Mouse (Mus musculus) hindbrain, embryonic 12.5 days (tissue): ENCODE measurements around the gene AA467197. TPM values are rescaled to one million over a fixed set of nuclear protein-coding genes. Genes with fewer than 3 reads are reported as not detected.

Experiments used
- ATAC-seq: fragments of 200-750 bp; cut with Nextera tagmentation; 2 replicates; pipeline ENCODE4 v1.8.0; 2017; ENCODE audit warnings: moderate TSS enrichment; ENCODE audit not compliant: low FRiP score
- H3K27ac ChIP-seq: fragments of 300-500 bp; sonication (generic); 2 replicates; pipeline ENCODE4 v1.5.1; 2016; ENCODE audit warnings: mild to moderate bottlenecking
- H3K27me3 ChIP-seq: fragments of 300-500 bp; sonication (generic); 2 replicates; pipeline ENCODE4 v1.6.1; 2016; ENCODE audit warnings: mild to moderate bottlenecking
- H3K36me3 ChIP-seq: fragments of 300-500 bp; sonication (generic); 2 replicates; pipeline ENCODE4 v1.6.1; 2016; ENCODE audit warnings: mild to moderate bottlenecking
- H3K4me1 ChIP-seq: fragments of 300-500 bp; sonication (generic); 2 replicates; pipeline ENCODE4 v1.6.1; 2016
- H3K4me2 ChIP-seq: fragments of 300-500 bp; sonication (generic); replicated peaks from 2 replicates; pipeline ENCODE4 v1.6.1; 2016; ENCODE audit warnings: mild to moderate bottlenecking
- H3K4me3 ChIP-seq: fragments of 300-500 bp; sonication (generic); 2 replicates; pipeline ENCODE4 v1.5.1; 2016; ENCODE audit warnings: mild to moderate bottlenecking
- H3K9ac ChIP-seq: fragments of 300-500 bp; sonication (generic); 2 replicates; pipeline ENCODE4 v1.6.1; 2016; ENCODE audit warnings: mild to moderate bottlenecking, moderate library complexity
- H3K9me3 ChIP-seq: fragments of 300-500 bp; sonication (generic); replicated peaks from 2 replicates; pipeline ENCODE4 v1.6.1; 2016; ENCODE audit warnings: mild to moderate bottlenecking
- WGBS: fragments of 180-500 bp; shearing (Covaris S2); methylation state at CpG from one replicate; pipeline ENCODE4 v1.1.7; 2016; 5-methylcytosine and 5-hydroxymethylcytosine counted together
- polyA plus RNA-seq: library from polyadenylated mRNA; unstranded; fragments of >200 nt; fragmentation: Nextera tagmentation; extraction: Ambion mirVana; gene quantifications from 2 replicates; pipeline ENCODE4 v1.2.1, GENCODE M21; 2016

AA467197 gene
- polyA plus RNA-seq, result 0.34 and 0.84 TPM in 2 replicates

DNA sequence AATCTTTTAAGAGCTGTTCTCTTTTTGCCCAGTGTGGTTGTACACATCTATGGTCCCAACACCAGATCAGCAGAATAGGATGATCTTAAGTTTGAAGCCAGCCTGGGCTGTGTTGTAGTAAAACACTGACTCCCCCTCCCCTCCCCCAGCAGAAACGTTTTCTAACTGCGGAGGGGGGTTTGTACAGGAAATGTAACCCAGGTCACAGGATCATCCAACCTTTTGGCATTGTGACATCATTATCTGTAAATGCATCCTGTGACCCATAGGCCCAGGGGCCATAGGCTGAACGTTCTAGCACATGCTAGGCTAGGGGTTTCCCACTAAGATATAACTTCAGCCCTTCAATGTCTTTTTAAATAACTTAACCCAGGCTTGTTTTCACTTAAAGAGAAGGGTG, at the start of gene AA467197:
Gene AA467197, plus strand, starts transcription at position 301 of the 400 bp plus-strand sequence.
- 66% methylated on average over 3 of the region's 3 CpGs for WGBS
- Histone ChIP-seq H3K27ac (no peak within 1 kb of the TSS), H3K4me1 (peaks cover 9% of the 10 kb centered on the region), H3K4me3 (peak within 1 kb of the TSS; percentile 34), H3K9me3 (no peaks in the 10 kb centered on the region), H3K9ac (0 out of 2 replicates have a peak within 1 kb of the TSS, but pooled peaks have one; percentile 33), H3K4me2 (peak within 1 kb of the TSS; percentile 61), H3K36me3 (peaks cover 16% of the 10 kb centered on the region), H3K27me3 (peaks cover 4% of the 10 kb centered on the region)
- ATAC-seq, result no peak

GRCm38 (mm10) chr2:122587861-122588519, 48.8 kb upstream of the AA467197 start:
- Histone ChIP-seq H3K36me3 (no peaks in the 10 kb centered on the region), H3K4me2 (no peak overlapping the region), H3K9ac (no peak overlapping the region), H3K4me3 (no peak overlapping the region), H3K9me3 (no peaks in the 10 kb centered on the region), H3K27me3 (no peaks in the 10 kb centered on the region), H3K27ac (no peak overlapping the region), H3K4me1 (no peaks in the 10 kb centered on the region)
- no peak for ATAC-seq
- 82% methylated on average over 8 of the region's 8 CpGs for WGBS

- Histone ChIP-seq H3K27ac (no peak overlapping the region), H3K4me3 (no peak overlapping the region), H3K9ac (no peak overlapping the region), H3K27me3 (no peaks in the 10 kb centered on the region), H3K36me3 (no peaks in the 10 kb centered on the region), H3K4me1 (no peaks in the 10 kb centered on the region), H3K4me2 (no peak overlapping the region), H3K9me3 (no peaks in the 10 kb centered on the region)
- ATAC-seq, result no peak
- 83% methylated on average over 1 of the region's 1 CpGs for WGBS
Observed at GRCm38 (mm10) chr2:122590351-122590750, 46.4 kb upstream of the AA467197 start.

- H3K36me3 ChIP-seq, result no peaks in the 10 kb centered on the region
- H3K4me2 ChIP-seq, result no peak overlapping the region
- no peak for ATAC-seq
- no peak overlapping the region for H3K4me3 ChIP-seq
- H3K9ac ChIP-seq, result no peak overlapping the region
- 72% methylated on average over 2 of the region's 2 CpGs for WGBS
- no peaks in the 10 kb centered on the region for H3K9me3 ChIP-seq
- H3K27ac ChIP-seq, result no peak overlapping the region
- no peaks in the 10 kb centered on the region for H3K27me3 ChIP-seq
- no peaks in the 10 kb centered on the region for H3K4me1 ChIP-seq
Observed at GRCm38 (mm10) chr2:122591213-122591612, 45.6 kb upstream of the AA467197 start.

GRCm38 (mm10) chr2:122595461-122595860, 41.3 kb upstream of the AA467197 start:
- ATAC-seq, result no peak
- 94% methylated on average over 16 of the region's 16 CpGs for WGBS
- Histone ChIP-seq H3K27ac (no peak overlapping the region), H3K9me3 (no peaks in the 10 kb centered on the region), H3K9ac (no peak overlapping the region), H3K27me3 (no peaks in the 10 kb centered on the region), H3K36me3 (no peaks in the 10 kb centered on the region), H3K4me3 (no peak overlapping the region), H3K4me1 (no peaks in the 10 kb centered on the region), H3K4me2 (no peak overlapping the region)

DNA sequence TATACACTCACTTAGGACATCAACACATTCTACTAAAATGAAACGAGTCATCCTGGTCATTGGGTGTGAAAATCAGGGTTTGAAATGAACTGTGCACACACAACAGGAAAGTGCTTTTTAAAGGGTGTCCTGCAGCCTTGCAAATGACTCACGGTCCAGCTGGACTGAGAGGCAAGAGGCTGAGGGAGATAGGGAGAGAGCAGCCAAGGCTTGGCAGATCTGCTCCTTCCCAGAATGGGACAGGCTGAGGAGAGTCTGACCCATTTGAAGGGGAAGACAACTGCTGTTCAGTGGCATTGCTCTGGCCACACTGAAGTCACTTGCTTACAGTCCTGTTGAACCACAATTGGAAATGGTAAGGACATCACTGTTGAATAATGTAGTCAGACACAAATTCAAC, 37.0 kb upstream of the AA467197 start:
- no peak for ATAC-seq
- Histone ChIP-seq H3K9ac (no peak overlapping the region), H3K4me1 (no peaks in the 10 kb centered on the region), H3K36me3 (no peaks in the 10 kb centered on the region), H3K4me2 (no peak overlapping the region), H3K27me3 (no peaks in the 10 kb centered on the region), H3K4me3 (no peak overlapping the region), H3K27ac (no peak overlapping the region), H3K9me3 (no peaks in the 10 kb centered on the region)
- 90% methylated on average over 2 of the region's 2 CpGs for WGBS

DNA sequence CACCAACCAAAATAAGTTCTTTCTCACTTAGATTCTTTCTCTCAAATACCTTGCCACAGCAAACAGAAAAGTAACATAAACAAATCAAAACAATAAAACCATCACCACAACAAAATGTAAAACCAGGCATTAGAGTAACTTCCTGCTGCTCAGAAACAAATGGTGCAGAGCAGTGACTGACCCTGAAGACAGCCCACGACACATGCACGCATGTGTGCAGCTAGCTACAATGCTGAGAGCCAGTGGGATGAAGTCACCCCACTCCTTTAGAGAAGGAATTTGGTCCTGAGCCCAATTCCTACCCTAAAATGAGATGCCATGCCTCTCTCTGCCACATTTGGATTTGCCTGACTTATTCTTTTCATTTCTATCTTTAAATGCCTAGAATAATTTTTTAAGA, 35.4 kb upstream of the AA467197 start:
- Histone ChIP-seq H3K36me3 (no peaks in the 10 kb centered on the region), H3K27ac (no peak overlapping the region), H3K4me3 (no peak overlapping the region), H3K4me1 (no peaks in the 10 kb centered on the region), H3K27me3 (no peaks in the 10 kb centered on the region), H3K9ac (no peak overlapping the region), H3K9me3 (no peaks in the 10 kb centered on the region), H3K4me2 (no peak overlapping the region)
- whole genome bisulfite sequencing, result 97% methylated on average over 2 of the region's 2 CpGs
- ATAC-seq, result no peak

DNA sequence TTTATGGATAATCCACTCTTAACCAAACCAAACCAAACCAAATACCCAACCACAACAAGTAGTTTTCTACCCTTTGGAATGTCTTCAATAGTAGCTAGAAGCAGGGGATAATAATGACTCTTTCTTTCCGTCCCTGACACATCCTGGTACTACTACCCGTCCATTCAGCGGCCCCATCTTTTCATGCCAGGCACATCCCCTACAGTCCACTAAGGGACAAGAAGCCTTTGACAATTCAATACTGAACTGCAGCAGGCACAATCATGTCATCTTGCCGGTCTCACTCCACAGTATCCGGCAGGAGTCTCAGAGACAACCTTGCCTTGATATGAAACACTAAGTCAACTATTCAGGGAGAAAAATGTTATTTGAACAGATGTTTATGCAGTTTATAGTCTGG, 31.0 kb upstream of the AA467197 start:
- no peaks in the 10 kb centered on the region for H3K9me3 ChIP-seq
- no peak overlapping the region for H3K4me2 ChIP-seq
- no peak for ATAC-seq
- WGBS, result 78% methylated on average over 5 of the region's 5 CpGs
- H3K27me3 ChIP-seq, result peaks cover 3% of the 10 kb centered on the region; the same call in 1 of the 2 replicates
- H3K36me3 ChIP-seq, result no peaks in the 10 kb centered on the region
- no peak overlapping the region for H3K9ac ChIP-seq
- no peak overlapping the region for H3K27ac ChIP-seq
- peaks cover 3% of the 10 kb centered on the region; the same call in 1 of the 2 replicates for H3K4me1 ChIP-seq
- H3K4me3 ChIP-seq, result no peak overlapping the region

GRCm38 (mm10) chr2:122608820-122609219, 28.0 kb upstream of the AA467197 start:
- Histone ChIP-seq H3K36me3 (no peaks in the 10 kb centered on the region), H3K27me3 (peaks cover 4% of the 10 kb centered on the region), H3K4me3 (no peak overlapping the region), H3K9me3 (no peaks in the 10 kb centered on the region), H3K4me2 (no peak overlapping the region), H3K4me1 (peaks cover 5% of the 10 kb centered on the region; the same call in 1 of the 2 replicates), H3K9ac (no peak overlapping the region), H3K27ac (no peak overlapping the region)
- ATAC-seq, result no peak
- 74% methylated on average over 9 of the region's 9 CpGs for WGBS

DNA sequence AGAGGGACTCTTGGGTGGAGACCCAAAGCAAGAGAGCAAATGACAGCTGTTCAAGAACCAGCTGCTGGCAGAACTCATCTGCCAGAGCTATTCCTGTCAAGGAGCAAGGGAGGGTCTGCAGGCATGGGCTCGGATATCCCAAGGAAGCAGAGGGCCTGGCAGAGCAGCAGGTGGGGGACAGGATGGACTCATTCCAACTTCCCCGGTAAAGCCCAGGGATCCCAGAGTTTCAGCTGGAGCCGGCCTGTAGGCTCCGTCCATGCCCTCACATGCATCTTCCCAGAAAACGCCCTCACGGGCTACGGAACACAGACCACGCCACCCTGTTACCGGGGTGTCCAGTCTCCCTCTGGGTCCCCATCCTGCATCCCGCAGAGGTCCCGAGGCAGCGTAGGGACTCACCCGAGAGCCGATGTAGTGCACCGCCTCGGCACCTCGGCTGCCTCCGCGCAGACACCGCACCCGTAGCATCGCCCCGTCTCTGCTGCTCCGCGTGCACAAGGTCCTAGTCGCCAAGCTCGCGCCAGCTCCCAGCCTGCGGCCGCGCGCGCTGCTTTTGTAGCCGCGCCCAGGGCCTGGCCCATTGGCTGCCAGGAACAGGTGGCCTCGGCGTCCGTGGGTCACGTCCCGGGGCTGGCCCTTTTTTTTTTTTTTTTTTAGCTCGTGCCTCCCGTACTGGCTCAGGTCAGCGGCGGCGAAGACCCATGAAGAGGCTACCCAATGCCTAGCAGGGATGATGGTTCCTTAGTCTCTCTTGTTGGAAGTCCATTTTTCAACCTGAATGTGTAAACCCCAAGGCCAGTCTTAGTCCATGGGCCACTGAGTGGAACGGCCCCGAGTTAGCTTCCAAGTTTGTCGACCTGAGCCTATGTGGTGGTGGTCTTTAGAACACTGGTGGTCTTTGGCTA, 25.8 kb upstream of the AA467197 start, which contains the start of gene Gatm:
Gene Gatm, minus strand, starts transcription at position 558 of the 908 bp plus-strand sequence.
- Histone ChIP-seq H3K27me3 (peaks cover 4% of the 10 kb centered on the region), H3K4me2 (peak within 1 kb of the TSS; percentile 89), H3K4me1 (peaks cover 5% of the 10 kb centered on the region; the same call in 1 of the 2 replicates), H3K4me3 (peak within 1 kb of the TSS; percentile 53), H3K9ac (peak within 1 kb of the TSS; percentile 69), H3K36me3 (no peaks in the 10 kb centered on the region), H3K9me3 (no peaks in the 10 kb centered on the region), H3K27ac (no peak within 1 kb of the TSS)
- peak; percentile 95 for ATAC-seq
- WGBS, result 3% methylated on average over 48 of the region's 48 CpGs

GRCm38 (mm10) chr2:122611654-122611973, 25.2 kb upstream of the AA467197 start:
- Histone ChIP-seq H3K4me1 (peaks cover 5% of the 10 kb centered on the region; the same call in 1 of the 2 replicates), H3K4me2 (peak overlapping the region; percentile 89), H3K4me3 (peak overlapping the region; percentile 53; the same call in 1 of the 2 replicates), H3K36me3 (no peaks in the 10 kb centered on the region), H3K27ac (no peak overlapping the region), H3K27me3 (peaks cover 4% of the 10 kb centered on the region), H3K9ac (no peak overlapping the region), H3K9me3 (no peaks in the 10 kb centered on the region)
- no peak for ATAC-seq
- WGBS, result 83% methylated on average over 4 of the region's 4 CpGs

DNA sequence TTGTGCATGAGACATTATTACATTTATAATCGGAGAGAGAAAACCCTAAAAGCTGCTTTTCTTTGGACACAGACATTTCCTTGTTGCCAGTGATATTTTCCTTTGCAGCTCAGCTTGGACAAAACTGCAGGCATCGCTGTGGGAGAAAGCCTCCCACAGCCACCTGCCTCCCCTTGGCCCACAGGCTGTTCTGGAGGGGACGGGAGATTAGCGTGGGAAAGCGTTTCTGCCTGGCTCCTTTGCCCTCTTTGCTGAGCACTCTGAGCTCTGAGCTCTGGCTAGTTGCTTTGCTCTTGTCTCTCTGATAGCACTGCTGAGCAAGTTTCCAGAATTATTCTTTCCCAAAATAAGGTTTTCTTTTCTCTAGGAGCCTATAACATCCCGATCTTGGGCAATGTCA, 20.5 kb upstream of the AA467197 start:
- Histone ChIP-seq H3K9ac (no peak overlapping the region), H3K4me1 (0 out of 2 replicates have a peak, but pooled peaks cover 2% of the 10 kb centered on the region), H3K4me2 (no peak overlapping the region), H3K36me3 (no peaks in the 10 kb centered on the region), H3K27me3 (no peaks in the 10 kb centered on the region; the same call in 1 of the 2 replicates), H3K9me3 (no peaks in the 10 kb centered on the region), H3K4me3 (no peak overlapping the region), H3K27ac (no peak overlapping the region)
- ATAC-seq, result no peak
- WGBS, result 77% methylated on average over 6 of the region's 6 CpGs
